Mouse (Mus musculus) mouse trophoblast stem cell (cell line): ENCODE measurements at regions not wholly inside any gene's neighbourhood (a gene's known extent, or its start where the extent isn't known, plus 50 kb on each side); places are given as distances from the start of the nearest gene placed in this dataset.

ENCODE experiments used
- in situ Hi-C, 2 experiments: fragments of 300-500 bp; cut with MseI, MboI; formaldehyde crosslinking; loops; 2 replicates in 1 of 2; 3 replicates in 1 of 2; pipeline ENCODE4 v1.15.1; 2025

GRCm38 (mm10) chr1:144452141-144452540, 115.3 kb downstream of the Rgs21 start:
- in situ Hi-C loops: no loop called here

- in situ Hi-C loops: no loop called here
Observed at GRCm38 (mm10) chr1:144451731-144452130, 115.7 kb downstream of the Rgs21 start.

- in situ Hi-C loops: no loop called here
Observed at GRCm38 (mm10) chr1:144436617-144437016, 130.8 kb downstream of the Rgs21 start.

GRCm38 (mm10) chr1:144432816-144433215, 134.7 kb downstream of the Rgs21 start:
- in situ Hi-C loops: no loop called here

- in situ Hi-C loops: no loop called here
Observed at GRCm38 (mm10) chr1:144431535-144432276, 135.8 kb downstream of the Rgs21 start.

GRCm38 (mm10) chr1:144421374-144421773, 146.1 kb downstream of the Rgs21 start:
- in situ Hi-C loops: no loop called here

- in situ Hi-C loops: no loop called here
Observed at GRCm38 (mm10) chr1:144406387-144407383, 157.6 kb upstream of the Rgs1 start.

GRCm38 (mm10) chr1:144405724-144406123, 156.7 kb upstream of the Rgs1 start:
- in situ Hi-C loops: no loop called here

- in situ Hi-C loops: no loop called here
Observed at GRCm38 (mm10) chr1:144405031-144405430, 156.0 kb upstream of the Rgs1 start.

GRCm38 (mm10) chr1:144379991-144380594, 131.1 kb upstream of the Rgs1 start:
- in situ Hi-C loops: loop anchor here in 1 of 2 experiments (10.0 kb wide), 1 partner anchor 135 kb away; the partner anchor contains the start of gene Rgs1

- in situ Hi-C loops: loop anchor here (10.0 to 25.0 kb wide), 2 partner anchors 129 to 562 kb away; partner anchors contain the start of gene Rgs1 (in 1 of the 2)
Observed at GRCm38 (mm10) chr1:144374121-144374520, 125.1 kb upstream of the Rgs1 start.

GRCm38 (mm10) chr1:144367492-144367891, 118.5 kb upstream of the Rgs1 start:
- in situ Hi-C loops: loop anchor here in 1 of 2 experiments (25.0 kb wide), 1 partner anchor 555 kb away; no protein-coding TSS in a partner anchor

- in situ Hi-C loops: loop anchor here in 1 of 2 experiments (25.0 kb wide), 1 partner anchor 543 kb away; no protein-coding TSS in a partner anchor
Observed at GRCm38 (mm10) chr1:144355560-144356310, 106.7 kb upstream of the Rgs1 start.

GRCm38 (mm10) chr1:144355041-144355440, 106.0 kb upstream of the Rgs1 start:
- in situ Hi-C loops: loop anchor here in 1 of 2 experiments (25.0 kb wide), 1 partner anchor 543 kb away; no protein-coding TSS in a partner anchor

- in situ Hi-C loops: loop anchor here in 1 of 2 experiments (25.0 kb wide), 1 partner anchor 541 kb away; no protein-coding TSS in a partner anchor
Observed at GRCm38 (mm10) chr1:144353320-144353719, 104.3 kb upstream of the Rgs1 start.

- in situ Hi-C loops: no loop called here
Observed at GRCm38 (mm10) chr1:144343820-144344219, 94.8 kb upstream of the Rgs1 start.

GRCm38 (mm10) chr1:144343299-144343698, 94.3 kb upstream of the Rgs1 start:
- in situ Hi-C loops: no loop called here

- in situ Hi-C loops: no loop called here
Observed at GRCm38 (mm10) chr1:144337572-144337971, 88.5 kb upstream of the Rgs1 start.

- in situ Hi-C loops: no loop called here
Observed at GRCm38 (mm10) chr1:144330365-144331050, 81.5 kb upstream of the Rgs1 start.

GRCm38 (mm10) chr1:144319406-144319805, 70.4 kb upstream of the Rgs1 start:
- in situ Hi-C loops: no loop called here
